In genomic region chr1:181232307-181233027, GRCm38 (mm10) we compare ENCODE assay signal across 8 mouse cellular contexts. TPM values are rescaled to one million over a fixed set of nuclear protein-coding genes. Genes with fewer than 3 reads are reported as not detected.
DNase-seq lines count a peak whose midpoint lies in the region; ATAC-seq and TF ChIP-seq lines count a peak whose summit lies in the region.

No protein-coding gene starts in this region.

- 0 out of 2 replicates have a peak, but pooled peaks have one; percentile 30 for ATAC-seq in hindbrain, embryonic 11.5 days (ENCODE audit: low FRiP score)
- no peak for ATAC-seq in hindbrain, embryonic 12.5 days (ENCODE audit: low FRiP score)
- peak; percentile 65 for ATAC-seq in forebrain, postnatal 0 days
- ATAC-seq in hindbrain, postnatal 0 days, result peak; percentile 72
- ATAC-seq in megakaryocyte progenitor cell, adult 5-6 weeks (replicated peaks; ENCODE audit: poor library complexity), result peak; percentile 79

- DNase-seq in hindbrain, embryonic 11.5 days (ENCODE audit: low spot score), result peak; percentile 76
- peak; percentile 65 for DNase-seq in brain, embryonic 14.5 days (ENCODE audit: low read depth)
- peak; percentile 58 for DNase-seq in forebrain, postnatal 0 days
- DNase-seq in hindbrain, postnatal 0 days (ENCODE audit: low spot score), result peak; percentile 81
- DNase-seq in left cerebral cortex, postnatal 25 days (ENCODE audit: low spot score in 2 of 2), result peak; percentile 44 to 51
- peak; percentile 66 to 85 for DNase-seq in spleen, postnatal 14 days (ENCODE audit: low spot score in 2 of 2)

- WGBS in hindbrain, embryonic 11.5 days, result 25% methylated on average over 8 of the region's 8 CpGs
- WGBS in hindbrain, embryonic 12.5 days, result 19% methylated on average over 8 of the region's 8 CpGs
- WGBS in forebrain, postnatal 0 days, result 22% methylated on average over 8 of the region's 8 CpGs
- WGBS in hindbrain, postnatal 0 days, result 22% methylated on average over 8 of the region's 8 CpGs

- H3K4me1 ChIP-seq in hindbrain, embryonic 11.5 days (replicated peaks; ENCODE audit: control insufficient read depth, insufficient read depth, low read length), result no peaks in the 10 kb centered on the region
- peaks cover 7% of the 10 kb centered on the region for H3K4me1 ChIP-seq in hindbrain, embryonic 12.5 days
- no peaks in the 10 kb centered on the region for H3K4me1 ChIP-seq in forebrain, postnatal 0 days (ENCODE audit: insufficient read depth)
- no peaks in the 10 kb centered on the region for H3K4me1 ChIP-seq in hindbrain, postnatal 0 days (ENCODE audit: insufficient read depth, low read length)

- H3K36me3 ChIP-seq in hindbrain, embryonic 11.5 days (ENCODE audit: control insufficient read depth, insufficient read depth, low read length), result no peaks in the 10 kb centered on the region
- H3K36me3 ChIP-seq in hindbrain, embryonic 12.5 days, result no peaks in the 10 kb centered on the region
- no peaks in the 10 kb centered on the region for H3K36me3 ChIP-seq in forebrain, postnatal 0 days (ENCODE audit: insufficient read depth)
- no peaks in the 10 kb centered on the region for H3K36me3 ChIP-seq in hindbrain, postnatal 0 days (ENCODE audit: insufficient read depth, low read length)

- H3K9ac ChIP-seq in hindbrain, embryonic 11.5 days (ENCODE audit: low read depth, low read length), result no peak overlapping the region
- no peak overlapping the region for H3K9ac ChIP-seq in hindbrain, embryonic 12.5 days
- no peak overlapping the region for H3K9ac ChIP-seq in forebrain, postnatal 0 days
- H3K9ac ChIP-seq in hindbrain, postnatal 0 days (replicated peaks; ENCODE audit: low read length), result no peak overlapping the region

- no peak for TF ChIP-seq POLR2A in brain, embryonic 14.5 days (IDR thresholded peaks at IDR 0.05; ENCODE audit: borderline replicate concordance, extremely low read depth, insufficient read depth, insufficient read length, poor library complexity, severe bottlenecking)

- no peak overlapping the region for H3K27ac ChIP-seq in hindbrain, embryonic 11.5 days (ENCODE audit: low read depth, low read length)
- H3K27ac ChIP-seq in hindbrain, embryonic 12.5 days, result no peak overlapping the region
- H3K27ac ChIP-seq in forebrain, postnatal 0 days (ENCODE audit: low read depth, low read length), result no peak overlapping the region
- 0 out of 2 replicates have a peak overlapping the region, but pooled peaks have one; percentile 41 for H3K27ac ChIP-seq in hindbrain, postnatal 0 days

- H3K27me3 ChIP-seq in hindbrain, embryonic 11.5 days (ENCODE audit: control insufficient read depth, insufficient read depth, low read length), result no peaks in the 10 kb centered on the region
- no peaks in the 10 kb centered on the region for H3K27me3 ChIP-seq in hindbrain, embryonic 12.5 days
- H3K27me3 ChIP-seq in forebrain, postnatal 0 days (ENCODE audit: insufficient read depth, low read length), result no peaks in the 10 kb centered on the region
- H3K27me3 ChIP-seq in hindbrain, postnatal 0 days (ENCODE audit: insufficient read depth, low read length), result no peaks in the 10 kb centered on the region

- intact Hi-C loops in left cerebral cortex, postnatal 25 days (cut with DNase I), result no loop called here

- no peaks in the 10 kb centered on the region for H3K9me3 ChIP-seq in hindbrain, embryonic 11.5 days (ENCODE audit: control insufficient read depth, low read length)
- no peaks in the 10 kb centered on the region for H3K9me3 ChIP-seq in hindbrain, embryonic 12.5 days (replicated peaks)
- no peaks in the 10 kb centered on the region for H3K9me3 ChIP-seq in forebrain, postnatal 0 days (ENCODE audit: low read length)
- H3K9me3 ChIP-seq in hindbrain, postnatal 0 days (ENCODE audit: low read length), result no peaks in the 10 kb centered on the region

- H3K4me2 ChIP-seq in hindbrain, embryonic 11.5 days (replicated peaks; ENCODE audit: low read depth, low read length), result no peak overlapping the region
- H3K4me2 ChIP-seq in hindbrain, embryonic 12.5 days (replicated peaks), result no peak overlapping the region
- H3K4me2 ChIP-seq in forebrain, postnatal 0 days (ENCODE audit: low read depth), result no peak overlapping the region
- H3K4me2 ChIP-seq in hindbrain, postnatal 0 days (ENCODE audit: low read depth, low read length), result no peak overlapping the region

- no peak overlapping the region for H3K4me3 ChIP-seq in hindbrain, embryonic 11.5 days (ENCODE audit: low read depth, low read length)
- no peak overlapping the region for H3K4me3 ChIP-seq in hindbrain, embryonic 12.5 days
- H3K4me3 ChIP-seq in forebrain, postnatal 0 days (ENCODE audit: low read depth, low read length), result no peak overlapping the region
- H3K4me3 ChIP-seq in hindbrain, postnatal 0 days (ENCODE audit: low read length), result no peak overlapping the region

- TF ChIP-seq CTCF in brain, embryonic 14.5 days (IDR thresholded peaks at IDR 0.05; ENCODE audit: borderline replicate concordance, extremely low read depth, insufficient read depth, insufficient read length), result peak; percentile 70; the same call in 1 of the 2 replicates
- TF ChIP-seq CTCF in forebrain, postnatal 0 days (IDR thresholded peaks at IDR 0.05; ENCODE audit: low read depth), result peak; percentile 71
- peak; percentile 85 for TF ChIP-seq CTCF in hindbrain, postnatal 0 days (IDR thresholded peaks at IDR 0.05; ENCODE audit: low read depth)

RNA-seq across cellular contexts. Expression of gene Wdr26, which starts 20.7 kb away (rescaled TPM):
- polyA plus RNA-seq in hindbrain, embryonic 11.5 days (2014; fragmentation: Nextera tagmentation; extraction: Ambion mirVana), result 41.3 and 50.1 TPM in 2 replicates
- polyA plus RNA-seq in hindbrain, embryonic 12.5 days (2016; fragmentation: Nextera tagmentation; extraction: Ambion mirVana), result 46.5 and 47.0 TPM in 2 replicates
- polyA plus RNA-seq in brain, embryonic 14.5 days (2012; rRNA removed), result 56.0 and 78.1 TPM in 2 replicates
- 51.5 and 55.6 TPM in 2 replicates for total RNA-seq in forebrain, postnatal 0 days (2014; rRNA removed)
- 26.1 and 43.0 TPM in 2 replicates for polyA plus RNA-seq in forebrain, postnatal 0 days (2015; fragmentation: Nextera tagmentation; extraction: Ambion mirVana)
- total RNA-seq in hindbrain, postnatal 0 days (2014; rRNA removed), result 40.1 and 47.0 TPM in 2 replicates
- polyA plus RNA-seq in hindbrain, postnatal 0 days (2015; fragmentation: Nextera tagmentation; extraction: Ambion mirVana), result 45.3 and 47.4 TPM in 2 replicates
- total RNA-seq in left cerebral cortex, postnatal 25 days (2021), result 100 to 1,000 TPM; 106 to 119 TPM
- 124 and 137 TPM in 2 replicates for total RNA-seq in megakaryocyte progenitor cell, adult 5-6 weeks (2015)
- 105 and 114 TPM in 2 replicates for total RNA-seq in megakaryocyte progenitor cell, adult 5-6 weeks (2017)
